Mouse (Mus musculus): ENCODE results near the gene Asap2.

Asap2 gene

GRCm38 (mm10) chr12:21166884-21167575 lies 176.8 kb downstream of the Asap2 start:
- DNase-seq (ENCODE audit: low spot score), result no peak

GRCm38 (mm10) chr12:21167741-21168140 lies 177.5 kb downstream of the Asap2 start:
- no peak for DNase-seq (ENCODE audit: low spot score)

- DNase-seq (ENCODE audit: low spot score), result no peak
Observed at GRCm38 (mm10) chr12:21168149-21168548, 177.9 kb downstream of the Asap2 start.

- DNase-seq (ENCODE audit: low spot score), result no peak
Observed at GRCm38 (mm10) chr12:21171776-21172490, 181.7 kb downstream of the Asap2 start.

GRCm38 (mm10) chr12:21173847-21174412 lies 183.7 kb downstream of the Asap2 start:
- DNase-seq (ENCODE audit: low spot score), result no peak

- no peak for DNase-seq (ENCODE audit: low spot score)
Observed at GRCm38 (mm10) chr12:21176399-21176798, 186.1 kb downstream of the Asap2 start.

- DNase-seq (ENCODE audit: low spot score), result no peak
Observed at GRCm38 (mm10) chr12:21177123-21177698, 187.0 kb downstream of the Asap2 start.

GRCm38 (mm10) chr12:21180091-21180490 lies 189.8 kb downstream of the Asap2 start:
- DNase-seq (ENCODE audit: low spot score), result no peak

GRCm38 (mm10) chr12:21182786-21183185 lies 192.5 kb downstream of the Asap2 start:
- no peak for DNase-seq (ENCODE audit: low spot score)

GRCm38 (mm10) chr12:21183321-21183720 lies 193.1 kb downstream of the Asap2 start:
- no peak for DNase-seq (ENCODE audit: low spot score)

- DNase-seq (ENCODE audit: low spot score), result no peak
Observed at GRCm38 (mm10) chr12:21186145-21186544, 195.9 kb downstream of the Asap2 start.

- no peak for DNase-seq (ENCODE audit: low spot score)
Observed at GRCm38 (mm10) chr12:21188880-21189279, 198.6 kb downstream of the Asap2 start.

- no peak for DNase-seq (ENCODE audit: low spot score)
Observed at GRCm38 (mm10) chr12:21191546-21191945, 201.3 kb downstream of the Asap2 start.

- no peak for DNase-seq (ENCODE audit: low spot score)
Observed at GRCm38 (mm10) chr12:21195497-21195896, 205.2 kb downstream of the Asap2 start.

GRCm38 (mm10) chr12:21196420-21196819 lies 206.2 kb downstream of the Asap2 start:
- DNase-seq (ENCODE audit: low spot score), result no peak

- DNase-seq (ENCODE audit: low spot score), result no peak
Observed at GRCm38 (mm10) chr12:21200613-21201012, 210.4 kb downstream of the Asap2 start.

GRCm38 (mm10) chr12:21201485-21202269 lies 211.4 kb downstream of the Asap2 start:
- peak; percentile 15 for DNase-seq (ENCODE audit: low spot score)

GRCm38 (mm10) chr12:21204701-21205312 lies 214.5 kb downstream of the Asap2 start:
- peak; percentile 34 for DNase-seq (ENCODE audit: low spot score)

GRCm38 (mm10) chr12:21205799-21206198 lies 215.5 kb downstream of the Asap2 start:
- no peak for DNase-seq (ENCODE audit: low spot score)

- no peak for DNase-seq (ENCODE audit: low spot score)
Observed at GRCm38 (mm10) chr12:21207422-21207821, 217.2 kb downstream of the Asap2 start.

GRCm38 (mm10) chr12:21208172-21208795 lies 218.0 kb downstream of the Asap2 start:
- no peak for DNase-seq (ENCODE audit: low spot score)
